ENCODE assay signal across 11 mouse cellular contexts in the genomic region with DNA sequence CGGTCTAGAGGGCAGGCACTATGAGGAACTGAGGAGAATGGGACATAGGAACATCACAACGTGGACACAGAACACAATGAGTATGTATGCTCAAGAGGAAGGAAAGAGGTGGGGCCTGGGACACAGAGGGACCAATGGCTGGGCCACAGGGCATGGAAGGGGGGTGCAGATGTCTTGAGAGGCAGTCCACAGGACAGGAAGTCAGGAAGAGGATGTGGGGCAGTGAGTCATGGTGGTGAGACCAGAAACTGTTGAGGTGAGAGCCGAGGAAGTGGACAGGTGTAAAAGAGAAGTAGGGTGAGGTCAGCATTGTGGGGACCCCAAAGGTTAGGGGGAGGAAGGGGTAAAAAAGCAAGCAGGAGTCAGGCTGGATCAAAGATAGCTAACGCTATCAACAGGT. TPM values are rescaled to one million over a fixed set of nuclear protein-coding genes. Genes with fewer than 3 reads are reported as not detected.
DNase-seq lines count a peak whose midpoint lies in the region; ATAC-seq and TF ChIP-seq lines count a peak whose summit lies in the region.
"Had no signal": no experiment of that assay in that cellular context is flagged by ENCODE, and none has a peak within 500 bp of the region (broad histone marks: within the 10 kb centered on the region; RNA-seq: fewer than 3 reads in every experiment).

No protein-coding gene starts in this region.

- H3K27ac ChIP-seq in MEL (ENCODE audit: control insufficient read depth, low read depth, low read length), result peak overlapping the region; percentile 22
- H3K27ac ChIP-seq in liver, adult 2 months (replicated peaks; ENCODE audit: insufficient read depth, low read depth, low read length), result no peak overlapping the region
- H3K27ac ChIP-seq in small intestine, adult 2 months (ENCODE audit: insufficient read depth, low read depth, low read length), result peak overlapping the region; percentile 38
- no peak overlapping the region for H3K27ac ChIP-seq in neural tube, embryonic 15.5 days (replicated peaks)
- H3K27ac ChIP-seq: macrophage had no signal

- H3K27me3 ChIP-seq in MEL (ENCODE audit: control insufficient read depth in 1 of 2, insufficient read depth in 2 of 2, low read length in 2 of 2), result no peaks in the 10 kb centered on the region
- H3K27me3 ChIP-seq in liver, adult 2 months (ENCODE audit: control insufficient read depth, insufficient read depth, low read length), result no peaks in the 10 kb centered on the region
- H3K27me3 ChIP-seq in small intestine, adult 2 months (ENCODE audit: control insufficient read depth, insufficient read depth, low read length), result no peaks in the 10 kb centered on the region
- no peaks in the 10 kb centered on the region for H3K27me3 ChIP-seq in neural tube, embryonic 15.5 days (replicated peaks)

- H3K4me1 ChIP-seq in MEL (ENCODE audit: control insufficient read depth in 1 of 2, insufficient read depth in 2 of 2, low read length in 2 of 2), result peaks cover 0 to 14% of the 10 kb centered on the region in 2 experiments; a peak in 2 of 4 replicates
- H3K4me1 ChIP-seq in liver, adult 2 months (ENCODE audit: control insufficient read depth, insufficient read depth, low read length), result peaks cover 3% of the 10 kb centered on the region
- H3K4me1 ChIP-seq in small intestine, adult 2 months (ENCODE audit: control insufficient read depth, insufficient read depth, insufficient read length, low read length), result peaks cover 8% of the 10 kb centered on the region
- H3K4me1 ChIP-seq in neural tube, embryonic 15.5 days, result 0 out of 2 replicates have a peak, but pooled peaks cover 5% of the 10 kb centered on the region

- WGBS in liver, adult 2 months, result 67% methylated on average over 4 of the region's 4 CpGs
- WGBS in small intestine, adult 2 months, result 53% methylated on average over 4 of the region's 4 CpGs
- WGBS in neural tube, embryonic 15.5 days, result 80% methylated on average over 4 of the region's 4 CpGs

- H3K9me3 ChIP-seq in MEL (replicated peaks; ENCODE audit: insufficient read depth, low read length), result no peaks in the 10 kb centered on the region
- no peaks in the 10 kb centered on the region for H3K9me3 ChIP-seq in neural tube, embryonic 15.5 days (replicated peaks)

- TF ChIP-seq RAD21 in MEL (IDR thresholded peaks at IDR 0.05; ENCODE audit: low read depth, low read length), result no peak

- no peaks in the 10 kb centered on the region for H3K79me2 ChIP-seq in MEL (ENCODE audit: control insufficient read depth, insufficient read depth, low read length, poor library complexity)
- H3K79me2 ChIP-seq in liver, adult 2 months (ENCODE audit: control insufficient read depth, insufficient read depth, low read length), result no peaks in the 10 kb centered on the region

- TF ChIP-seq POLR2A in MEL (IDR thresholded peaks at IDR 0.05; ENCODE audit: control insufficient read depth in 1 of 2, insufficient read depth in 1 of 2, low read depth in 1 of 2, low read length in 2 of 2, poor library complexity in 1 of 2), result no peak
- no peak for TF ChIP-seq POLR2A in liver, adult 2 months (IDR thresholded peaks at IDR 0.05; ENCODE audit: extremely low read depth, insufficient read depth, low read length)
- no peak for TF ChIP-seq POLR2A in small intestine, adult 2 months (IDR thresholded peaks at IDR 0.05; ENCODE audit: low read depth, low read length)

- TF ChIP-seq EP300 in MEL (IDR thresholded peaks at IDR 0.05; ENCODE audit: low read depth in 1 of 2, low read length in 2 of 2), result no peak

- no peak for ATAC-seq in neural tube, embryonic 15.5 days (ENCODE audit: low FRiP score)

- no peak overlapping the region for H3K9ac ChIP-seq in MEL (ENCODE audit: control insufficient read depth, low read depth, low read length, poor library complexity, severe bottlenecking)
- no peak overlapping the region for H3K9ac ChIP-seq in liver, adult 2 months (ENCODE audit: low read depth, low read length)
- no peak overlapping the region for H3K9ac ChIP-seq in neural tube, embryonic 15.5 days (replicated peaks)

- peaks cover 0 to 3% of the 10 kb centered on the region in 2 experiments; a peak in 2 of 4 replicates for H3K36me3 ChIP-seq in MEL (ENCODE audit: control insufficient read depth in 1 of 2, insufficient read depth in 2 of 2, low read length in 2 of 2)
- H3K36me3 ChIP-seq in liver, adult 2 months (ENCODE audit: control insufficient read depth, insufficient read depth, low read length), result no peaks in the 10 kb centered on the region
- H3K36me3 ChIP-seq in small intestine, adult 2 months (ENCODE audit: control insufficient read depth, insufficient read depth, low read length), result no peaks in the 10 kb centered on the region
- H3K36me3 ChIP-seq in neural tube, embryonic 15.5 days, result no peaks in the 10 kb centered on the region

- no peak overlapping the region for H3K4me2 ChIP-seq in neural tube, embryonic 15.5 days

- DNase-seq in CD4-positive helper T cell, adult 2 months (ENCODE audit: low read depth, low spot score), result peak; percentile 83
- peak; percentile 42 for DNase-seq in MEL (ENCODE audit: low read depth, low spot score)
- DNase-seq in liver, adult 2 months (ENCODE audit: extremely low read depth, low read depth, low spot score), result peak; percentile 19
- no peak for DNase-seq in embryo, embryonic 11 days
- DNase-seq in left cerebral cortex, adult 8-10 months (ENCODE audit: low spot score in 2 of 2), result no peak
- DNase-seq: cerebellum, postnatal 10 days had no signal

- TF ChIP-seq CTCF in MEL (IDR thresholded peaks at IDR 0.05 in 2 of 3, conservative IDR thresholded peaks at IDR 0.05 in 1 of 3; ENCODE audit: control insufficient read depth in 1 of 3, insufficient read depth in 1 of 3, low read depth in 2 of 3, low read length in 3 of 3, poor library complexity in 1 of 3, severe bottlenecking in 1 of 3), result no peak
- TF ChIP-seq CTCF in liver, adult 2 months (IDR thresholded peaks at IDR 0.05; ENCODE audit: low read depth, low read length), result no peak
- TF ChIP-seq CTCF in small intestine, adult 2 months (IDR thresholded peaks at IDR 0.05; ENCODE audit: extremely low read depth, insufficient read length, insufficient replicate concordance, low read depth, low read length), result no peak

- H3K4me3 ChIP-seq in MEL (ENCODE audit: control insufficient read depth in 1 of 2, insufficient read depth in 1 of 2, low read depth in 2 of 2, low read length in 2 of 2), result no peak overlapping the region; a peak in 1 of 4 replicates
- no peak overlapping the region for H3K4me3 ChIP-seq in liver, adult 2 months (ENCODE audit: insufficient read depth, low read depth, low read length)
- H3K4me3 ChIP-seq in small intestine, adult 2 months (ENCODE audit: low read depth, low read length), result no peak overlapping the region
- no peak overlapping the region for H3K4me3 ChIP-seq in neural tube, embryonic 15.5 days (replicated peaks)

TF ChIP-seq in MEL, 35 proteins besides CTCF, POLR2A, EP300 and RAD21:
- TF ChIP-seq MXI1 (IDR thresholded peaks at IDR 0.05; ENCODE audit: low read depth, low read length) (no peak), MYB (IDR thresholded peaks at IDR 0.05; ENCODE audit: low read depth, low read length) (no peak), JUND (IDR thresholded peaks at IDR 0.05; ENCODE audit: low read depth, low read length) (no peak)

RNA-seq across cellular contexts. Expression of gene Hip1, which starts 7.6 kb away (rescaled TPM):
- total RNA-seq in MEL (2012; rRNA removed), result 0.23 and 0.26 TPM in 2 replicates
- under 1 TPM in 1 of 2 experiments, not detected in 1; 0.75 TPM for polyA plus RNA-seq in MEL (2012; ENCODE audit: insufficient read depth in 1 of 2, insufficient read length in 2 of 2, low read depth in 1 of 2, low replicate concordance in 2 of 2, missing spikeins in 1 of 2)
- total RNA-seq in liver, adult 2 months (2014; rRNA removed), result 3.2 and 6.5 TPM in 2 replicates
- 2.2 and 3.1 TPM in 2 replicates for polyA plus RNA-seq in liver, adult 2 months (2012; rRNA removed)
- 4.7 and 8.0 TPM in 2 replicates for polyA plus RNA-seq in small intestine, adult 2 months (2012; rRNA removed)
- 37.8 and 41.2 TPM in 2 replicates for polyA plus RNA-seq in neural tube, embryonic 15.5 days (2015; fragmentation: Nextera tagmentation; extraction: Ambion mirVana)
- 10 to 100 TPM; 41.3 to 47.8 (median 45.0) TPM for total RNA-seq in left cerebral cortex, adult 8-10 months (2022)

RNA-seq across cellular contexts. Expression of gene Ccl26, which starts 26.0 kb away (rescaled TPM):
- total RNA-seq in MEL (2012; rRNA removed), result not detected in 2 replicates
- polyA plus RNA-seq in MEL (2012; ENCODE audit: insufficient read depth in 1 of 2, insufficient read length in 2 of 2, low read depth in 1 of 2, low replicate concordance in 2 of 2, missing spikeins in 1 of 2), result not detected
- total RNA-seq in liver, adult 2 months (2014; rRNA removed), result not detected in 2 replicates
- polyA plus RNA-seq in liver, adult 2 months (2012; rRNA removed), result not detected in 2 replicates
- polyA plus RNA-seq in small intestine, adult 2 months (2012; rRNA removed), result not detected in 2 replicates
- polyA plus RNA-seq in neural tube, embryonic 15.5 days (2015; fragmentation: Nextera tagmentation; extraction: Ambion mirVana), result not detected in 2 replicates
- not detected for total RNA-seq in left cerebral cortex, adult 8-10 months (2022)
- total RNA-seq: heart, adult 18-20 months had no signal
- polyA plus RNA-seq: macrophage; stomach, embryonic 14.5 days had no signal

RNA-seq across cellular contexts. Expression of gene Ccl24, which starts 35.5 kb away (rescaled TPM):
- not detected in 2 replicates for total RNA-seq in MEL (2012; rRNA removed)
- polyA plus RNA-seq in MEL (2012; ENCODE audit: insufficient read depth in 1 of 2, insufficient read length in 2 of 2, low read depth in 1 of 2, low replicate concordance in 2 of 2, missing spikeins in 1 of 2), result not detected
- total RNA-seq in liver, adult 2 months (2014; rRNA removed), result 3.7 and 8.2 TPM in 2 replicates
- 1.8 and 5.3 TPM in 2 replicates for polyA plus RNA-seq in liver, adult 2 months (2012; rRNA removed)
- polyA plus RNA-seq in small intestine, adult 2 months (2012; rRNA removed), result 3.3 and 3.6 TPM in 2 replicates
- polyA plus RNA-seq in neural tube, embryonic 15.5 days (2015; fragmentation: Nextera tagmentation; extraction: Ambion mirVana), result 2.1 and 9.5 TPM in 2 replicates
- not detected for total RNA-seq in left cerebral cortex, adult 8-10 months (2022)

Comparison
In these comparisons a context has a peak if more than half of its experiments do, and no peak if none do; other contexts are left out.
1. DNase-seq: peak in CD4-positive helper T cell, adult 2 months (single experiment), MEL (single experiment) and liver, adult 2 months (single experiment); none in embryo, embryonic 11 days (single experiment) and left cerebral cortex, adult 8-10 months (0 of 2).
2. H3K27ac ChIP-seq: peak in MEL (single experiment) and small intestine, adult 2 months (single experiment); none in liver, adult 2 months (single experiment) and neural tube, embryonic 15.5 days (single experiment).